Mouse (Mus musculus) regulatory T cell (primary cell): ENCODE data around the gene S1pr1.

ENCODE experiments used
- in situ Hi-C: fragments of 300-600 bp; cut with MboI, MseI; formaldehyde crosslinking; loops from one replicate; pipeline ENCODE4 v1.15.1; 2025; ENCODE audit warnings: high pct_unique_total_duplicates

The S1pr1 gene

DNA sequence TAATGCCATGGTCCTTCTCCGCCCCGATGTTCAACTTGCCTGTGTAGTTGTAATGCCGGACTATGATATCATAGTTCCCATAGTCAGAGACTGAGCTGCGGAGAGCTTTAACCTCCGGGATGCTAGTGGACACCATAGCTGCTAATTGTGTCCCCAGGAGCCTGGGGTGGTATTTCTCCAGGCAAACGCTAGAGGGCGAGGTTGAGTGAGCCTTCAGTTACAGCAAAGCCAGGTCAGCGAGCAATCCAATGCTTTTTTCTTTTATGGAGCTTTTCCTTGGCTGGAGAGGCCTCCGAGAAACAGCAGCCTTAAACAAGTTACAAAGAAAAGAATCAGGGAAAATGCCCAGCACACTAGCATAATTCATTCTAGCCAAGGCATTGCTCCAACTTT, 2.1 kb downstream of the S1pr1 start:
- in situ Hi-C loops, result loop anchor here (5.0 kb wide), 3 partner anchors 51 to 174 kb away; partner anchors contain the start of gene Dph5

DNA sequence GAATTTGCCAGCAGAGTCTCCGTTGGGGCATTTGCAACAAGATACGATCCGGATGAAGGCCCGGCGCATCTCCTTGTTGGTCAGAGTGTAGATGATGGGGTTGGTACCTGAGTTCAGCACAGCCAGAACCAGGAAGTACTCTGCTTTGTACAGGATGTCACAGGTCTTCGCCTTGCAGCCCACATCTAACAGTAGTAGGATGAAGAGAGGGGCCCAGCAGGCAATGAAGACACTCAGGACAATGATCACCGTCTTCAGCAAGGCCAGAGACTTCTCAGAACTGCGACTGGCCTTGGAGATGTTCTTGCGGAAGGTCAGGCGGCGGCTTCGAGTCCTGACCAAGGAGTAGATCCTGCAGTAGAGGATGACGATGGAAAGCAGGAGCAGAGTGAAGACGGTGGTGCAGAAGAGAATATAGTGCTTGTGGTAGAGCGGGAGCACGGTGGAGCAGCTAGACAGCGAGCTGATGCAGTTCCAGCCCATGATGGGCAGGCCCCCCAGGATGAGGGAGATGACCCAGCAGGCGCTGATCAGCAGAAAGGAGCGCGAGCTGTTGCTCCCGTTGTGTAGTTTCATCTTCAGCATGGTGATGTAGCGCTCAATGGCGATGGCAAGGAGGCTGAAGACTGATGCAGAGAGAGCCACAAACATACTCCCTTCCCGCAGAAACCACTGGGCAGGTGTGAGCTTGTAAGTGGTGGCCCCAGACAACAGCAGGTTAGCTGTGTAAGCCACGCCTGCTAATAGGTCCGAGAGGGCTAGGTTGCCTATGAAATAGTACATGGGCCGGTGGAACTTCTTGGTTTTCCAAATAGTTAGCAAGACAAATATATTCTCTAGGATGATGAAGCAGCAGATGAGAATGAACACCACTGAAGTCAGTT, 2.7 kb downstream of the S1pr1 start:
- in situ Hi-C loops, result loop anchor here (5.0 kb wide), 3 partner anchors 50 to 175 kb away; partner anchors contain the start of gene Dph5

DNA sequence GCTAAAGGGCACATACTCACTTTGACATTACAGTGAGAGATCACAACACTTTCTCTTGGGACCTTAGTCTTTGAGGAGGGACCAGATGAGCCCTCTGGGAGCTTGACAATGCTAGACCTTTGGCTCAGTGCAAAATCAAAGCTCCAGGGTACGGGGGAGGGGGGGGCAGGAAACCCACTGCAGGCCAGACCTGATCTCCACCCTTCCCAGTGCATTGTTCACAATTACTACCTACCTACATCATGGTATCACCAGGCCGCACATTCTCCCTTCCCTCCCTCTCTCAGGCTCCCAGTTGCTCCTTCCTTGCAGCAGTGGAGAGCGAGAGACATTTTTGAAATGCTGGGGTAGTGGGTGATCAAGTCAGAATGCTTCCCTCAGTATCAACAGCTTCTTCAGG, 3.5 kb downstream of the S1pr1 start:
- in situ Hi-C loops, result loop anchor here (5.0 kb wide), 3 partner anchors 49 to 176 kb away; partner anchors contain the start of gene Dph5

DNA sequence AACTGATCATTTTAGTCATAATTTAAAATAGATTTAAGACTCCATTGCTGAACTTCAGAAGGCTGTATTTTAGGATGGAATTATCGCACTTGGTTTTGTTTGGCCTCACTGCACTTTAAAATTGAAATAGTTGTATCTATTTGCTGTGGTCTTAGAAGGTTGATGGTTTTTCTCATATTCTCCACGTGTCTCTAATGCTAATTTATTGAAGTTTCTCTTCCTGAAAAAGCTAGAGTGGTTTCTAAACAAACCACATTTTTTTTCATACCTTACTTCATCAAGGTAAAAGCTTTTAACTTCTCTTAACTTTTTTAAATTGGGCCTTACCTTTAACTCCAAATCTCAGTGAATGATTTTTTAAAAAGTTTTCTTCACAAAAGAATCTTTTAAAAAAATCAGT, 4.8 kb downstream of the S1pr1 start:
- in situ Hi-C loops, result loop anchor here (5.0 kb wide), 3 partner anchors 48 to 177 kb away; partner anchors contain the start of gene Dph5

DNA sequence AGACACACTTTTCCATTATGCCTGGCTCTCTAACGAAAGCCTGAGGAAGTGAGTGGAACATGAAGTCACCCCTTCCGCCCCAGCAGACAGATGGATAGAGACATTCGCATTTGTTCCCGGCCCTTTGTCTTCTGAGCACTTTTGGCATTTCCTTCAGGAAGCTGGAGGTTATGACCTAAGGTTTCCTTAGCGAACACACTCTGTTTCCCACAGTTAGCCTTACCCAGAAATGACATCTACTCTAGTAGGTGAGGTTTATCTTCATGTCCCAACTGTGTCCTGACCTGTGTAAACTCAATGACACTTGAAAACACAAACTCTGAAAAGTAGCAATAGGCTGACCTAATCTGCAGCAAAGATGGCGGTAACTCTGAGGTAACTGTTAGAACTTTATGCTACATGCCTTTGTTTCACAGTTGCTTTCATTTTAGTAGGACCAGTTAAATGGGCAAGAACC, 5.7 kb downstream of the S1pr1 start:
- in situ Hi-C loops, result no loop called here

DNA sequence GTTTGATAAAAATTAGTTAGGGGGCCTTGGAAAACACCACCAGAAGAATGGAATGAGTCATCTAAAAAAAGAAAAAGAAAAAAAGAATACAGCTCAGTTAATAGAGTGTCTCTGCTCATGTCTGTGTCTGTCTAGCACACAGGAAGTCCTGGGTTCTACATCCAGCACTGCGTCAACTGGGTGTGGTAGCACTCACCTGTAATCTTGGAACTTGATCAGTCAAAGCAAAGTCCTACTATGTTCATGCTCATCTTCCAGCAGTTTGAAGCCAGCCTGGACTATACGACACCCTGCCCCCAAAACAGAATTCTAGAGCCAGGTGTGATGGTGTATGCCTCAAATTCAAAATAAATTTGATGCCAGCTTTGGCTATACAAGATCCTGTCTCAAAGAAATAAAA, 8.1 kb downstream of the S1pr1 start:
- in situ Hi-C loops, result no loop called here

DNA sequence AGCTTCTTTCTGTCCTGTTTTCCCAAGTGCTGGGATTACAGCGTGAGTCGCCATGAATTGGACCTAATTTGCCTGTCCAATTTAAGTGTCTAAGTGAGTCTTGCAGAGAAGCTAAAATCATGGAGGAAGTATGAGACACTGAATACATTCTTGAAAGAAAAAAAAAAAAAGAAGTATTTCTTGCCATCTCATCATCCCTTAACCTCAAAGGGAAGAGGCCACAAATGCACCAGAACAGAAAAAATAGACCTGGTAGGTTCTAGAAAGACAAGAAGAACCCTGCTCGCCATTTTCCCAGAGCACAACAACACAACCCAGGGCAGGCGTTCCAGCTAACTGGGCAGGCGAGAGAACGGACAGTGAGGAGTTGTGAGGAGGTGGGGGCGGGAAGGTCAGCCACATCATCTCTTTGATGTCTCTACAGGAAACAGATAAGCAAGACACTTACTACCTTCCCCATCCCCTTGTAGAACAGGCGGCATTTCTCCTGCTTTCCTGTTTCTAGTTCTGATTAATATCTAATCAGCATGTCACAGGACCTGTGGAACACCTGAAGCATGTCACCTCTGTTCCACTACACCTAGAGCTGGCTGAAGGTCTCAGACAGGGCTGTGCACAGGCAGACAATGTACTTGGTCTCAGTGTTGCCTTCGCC, 10.5 kb downstream of the S1pr1 start:
- in situ Hi-C loops, result no loop called here

DNA sequence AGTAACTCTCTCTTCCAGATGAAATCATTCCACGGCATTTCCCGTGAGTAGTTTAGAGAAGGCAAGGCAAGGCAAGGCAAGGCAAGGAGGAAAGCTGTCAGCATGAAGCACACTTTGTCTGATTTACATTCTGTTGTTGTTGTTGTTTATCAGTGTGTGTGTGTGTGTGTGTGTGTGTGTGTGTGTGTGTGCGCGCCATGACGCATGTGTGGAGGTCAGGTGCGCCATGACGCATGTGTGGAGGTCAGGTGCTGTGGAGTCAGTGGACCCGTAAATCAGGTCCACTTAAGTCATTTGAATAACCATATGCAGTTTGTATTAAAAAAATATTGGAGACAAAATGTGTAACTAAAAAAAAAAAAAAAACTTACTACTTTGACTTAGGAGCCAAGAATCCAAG, 11.2 kb downstream of the S1pr1 start:
- in situ Hi-C loops, result no loop called here

DNA sequence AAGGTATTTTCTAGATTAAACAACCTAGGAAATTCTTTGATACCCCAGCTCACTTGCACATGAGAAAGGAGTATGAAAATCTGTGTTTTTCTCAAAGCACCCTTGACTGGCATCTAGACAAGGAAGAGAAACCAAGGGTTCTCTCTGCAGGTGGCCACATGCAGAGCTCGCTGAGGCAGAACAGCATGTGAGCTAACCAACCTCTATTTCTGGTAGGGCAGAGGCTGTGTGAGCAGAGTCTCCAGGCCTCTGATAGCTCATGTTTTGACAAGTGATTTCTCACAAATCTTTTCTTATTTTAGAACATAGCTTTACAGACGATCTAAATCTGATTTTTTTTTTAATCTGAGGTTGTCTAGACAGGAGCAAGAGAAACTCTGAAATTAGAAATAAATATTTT, 12.8 kb downstream of the S1pr1 start:
- in situ Hi-C loops, result no loop called here

DNA sequence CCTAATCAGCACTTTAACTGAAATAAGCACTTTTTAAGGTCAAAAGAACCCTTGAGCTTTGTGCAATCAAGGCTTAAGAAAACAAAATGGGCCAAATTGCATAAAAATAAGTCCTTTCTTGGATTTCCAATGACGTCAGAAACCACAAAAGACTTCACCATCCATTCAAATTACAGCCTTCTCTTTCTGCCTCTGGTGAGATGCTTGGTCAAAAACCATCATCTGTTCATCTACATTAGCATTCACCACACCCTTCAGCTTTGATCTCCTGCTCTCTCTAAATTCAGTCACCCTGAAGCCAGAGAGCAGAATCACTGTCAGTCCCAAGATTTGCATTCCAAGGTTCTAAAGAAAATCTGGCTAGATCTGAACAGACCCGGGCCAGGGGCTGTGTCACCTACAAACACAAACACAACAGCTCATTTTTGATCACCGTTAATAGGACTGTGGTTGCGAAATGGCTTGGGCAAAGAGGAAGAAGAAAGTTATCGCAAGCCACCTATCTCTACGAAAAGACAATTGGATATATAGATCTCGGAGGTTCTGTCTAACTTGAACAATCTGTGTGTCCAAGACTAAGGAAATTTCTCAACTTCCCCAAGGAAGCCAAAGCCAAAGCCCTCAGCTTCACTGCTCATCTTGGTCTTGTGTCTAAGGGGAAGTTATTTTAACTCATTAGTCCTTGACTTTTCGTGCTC, 19.5 kb downstream of the S1pr1 start:
- in situ Hi-C loops, result no loop called here

DNA sequence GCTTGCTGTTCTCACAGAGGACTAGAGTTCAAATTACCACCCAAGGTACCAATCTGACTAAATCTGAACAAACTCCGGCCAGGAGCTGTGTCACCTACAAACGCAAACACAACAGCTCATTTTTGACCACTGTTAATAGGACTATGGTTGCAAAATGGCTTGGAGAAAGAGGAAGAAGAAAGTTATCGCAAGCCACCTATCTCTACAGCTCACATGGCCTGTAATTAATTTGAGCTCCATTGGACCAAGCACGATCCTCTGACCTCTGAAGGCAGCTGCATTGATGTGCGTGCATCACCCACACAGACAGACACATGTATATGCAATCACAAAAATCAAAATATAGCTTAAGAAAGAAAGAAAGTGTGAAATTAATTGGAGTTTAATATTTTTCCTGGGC, 20.7 kb downstream of the S1pr1 start:
- in situ Hi-C loops, result no loop called here

DNA sequence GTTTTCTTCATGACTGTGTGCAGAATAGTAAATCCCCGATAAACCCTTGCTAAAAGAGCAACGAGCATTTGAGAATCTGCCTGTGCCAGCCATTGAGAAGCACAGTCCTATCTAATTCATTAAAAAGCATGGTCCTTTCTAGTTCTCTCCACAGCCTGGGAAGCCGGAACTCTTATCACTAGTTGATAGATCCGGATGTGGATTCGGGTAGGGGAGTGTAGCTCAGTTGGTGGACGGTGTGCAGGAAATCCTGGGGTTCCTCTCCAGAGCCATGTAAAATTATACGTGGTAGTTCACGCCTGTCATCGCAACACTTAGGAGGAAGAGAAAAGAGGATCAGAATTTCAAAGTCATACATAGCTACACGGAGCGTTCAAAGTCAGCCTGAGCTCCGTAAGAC, 21.5 kb downstream of the S1pr1 start:
- in situ Hi-C loops, result no loop called here

DNA sequence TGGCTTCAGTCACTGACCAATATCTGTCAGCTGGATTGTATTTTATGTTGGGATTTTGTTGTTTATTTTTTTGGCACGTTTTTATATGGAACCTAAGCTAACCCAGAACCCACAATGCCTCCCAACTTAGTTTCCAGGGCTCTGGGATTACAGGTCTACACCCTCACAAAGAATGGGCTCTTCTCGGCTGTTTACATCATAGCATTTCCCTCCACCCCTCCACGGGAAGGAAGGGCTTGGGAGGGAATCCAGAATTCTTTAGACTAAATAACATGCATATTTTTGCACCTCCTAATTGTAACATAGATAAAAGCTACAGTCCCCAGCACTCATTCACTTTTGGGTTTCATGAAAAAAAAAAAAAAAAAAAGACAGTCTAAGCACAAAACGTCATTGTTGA, 22.0 kb downstream of the S1pr1 start:
- in situ Hi-C loops, result no loop called here

DNA sequence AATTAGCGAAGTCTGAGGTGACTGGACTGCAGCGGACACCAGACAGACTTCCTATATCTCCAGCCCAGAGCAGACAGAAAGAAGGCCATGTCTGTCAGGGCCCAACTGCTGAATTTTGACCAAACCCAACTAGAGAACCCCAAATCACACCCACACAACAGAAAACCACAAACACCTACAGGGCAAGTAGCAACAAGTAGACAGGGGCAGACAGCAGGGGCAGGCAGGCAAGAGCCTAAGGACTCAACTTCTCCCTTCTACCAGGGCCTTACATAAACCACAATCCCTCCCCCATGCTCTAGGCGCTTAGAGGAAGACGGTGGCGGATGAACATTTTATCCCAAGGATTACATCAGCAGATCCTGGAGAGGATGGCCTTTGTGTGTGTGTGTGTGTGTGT, 22.5 kb downstream of the S1pr1 start:
- in situ Hi-C loops, result no loop called here

DNA sequence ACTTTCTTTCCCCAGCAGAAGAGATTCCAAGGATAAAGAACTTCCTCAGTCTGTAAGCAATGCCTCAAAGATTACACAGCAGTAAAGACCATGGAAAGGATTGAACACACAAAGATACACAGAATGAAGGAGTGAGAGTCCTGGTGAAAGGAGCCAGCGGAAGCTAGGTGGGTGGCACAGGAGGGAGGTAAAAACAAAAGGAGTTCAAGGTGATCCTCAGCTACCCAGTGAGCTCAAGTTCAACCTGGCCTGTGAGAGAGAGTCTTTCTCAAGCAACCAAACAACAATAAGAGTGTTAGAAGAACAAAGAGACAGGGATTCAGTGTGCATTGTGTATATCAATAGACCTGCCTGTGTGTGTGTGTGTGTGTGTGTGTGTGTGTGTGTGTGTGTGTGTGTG, 25.0 kb downstream of the S1pr1 start:
- in situ Hi-C loops, result no loop called here

DNA sequence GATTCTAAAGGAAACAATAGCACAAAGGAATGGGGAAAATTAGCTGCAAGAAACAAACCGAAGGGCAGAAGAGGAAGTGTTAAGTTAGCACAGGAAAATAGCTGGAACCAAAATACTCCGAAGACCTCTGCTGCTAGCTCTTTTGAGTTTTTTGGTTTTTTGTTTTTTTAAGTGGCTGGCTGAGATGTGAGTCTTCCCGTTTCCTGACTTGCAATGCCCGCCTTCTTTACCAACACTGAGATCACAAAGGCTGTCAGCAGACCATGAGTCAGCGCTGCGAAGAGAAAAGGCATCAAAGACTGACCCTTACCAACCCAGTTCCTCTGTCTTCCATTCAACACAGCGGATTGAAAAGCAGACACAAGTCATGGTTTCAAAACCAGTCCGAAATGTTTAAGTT, 25.5 kb downstream of the S1pr1 start:
- in situ Hi-C loops, result no loop called here

DNA sequence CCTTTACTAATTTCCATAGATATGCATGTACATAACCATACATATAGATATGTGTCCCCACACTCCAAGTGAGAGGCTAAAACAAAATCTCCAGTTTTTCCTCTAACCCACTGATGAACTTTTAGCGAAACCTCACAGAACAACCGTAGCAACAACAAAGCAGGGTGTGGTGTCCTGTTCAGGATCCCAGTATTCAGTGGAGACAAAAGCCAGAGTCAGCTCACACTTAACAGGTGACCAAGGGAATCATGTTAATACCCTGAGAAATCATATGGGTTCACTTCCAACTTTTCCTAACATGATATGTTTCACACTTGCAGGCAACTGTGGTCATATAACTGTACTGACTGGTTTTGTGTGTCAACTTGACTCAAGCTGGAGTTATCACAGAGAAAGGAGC, 27.1 kb downstream of the S1pr1 start:
- in situ Hi-C loops, result no loop called here

DNA sequence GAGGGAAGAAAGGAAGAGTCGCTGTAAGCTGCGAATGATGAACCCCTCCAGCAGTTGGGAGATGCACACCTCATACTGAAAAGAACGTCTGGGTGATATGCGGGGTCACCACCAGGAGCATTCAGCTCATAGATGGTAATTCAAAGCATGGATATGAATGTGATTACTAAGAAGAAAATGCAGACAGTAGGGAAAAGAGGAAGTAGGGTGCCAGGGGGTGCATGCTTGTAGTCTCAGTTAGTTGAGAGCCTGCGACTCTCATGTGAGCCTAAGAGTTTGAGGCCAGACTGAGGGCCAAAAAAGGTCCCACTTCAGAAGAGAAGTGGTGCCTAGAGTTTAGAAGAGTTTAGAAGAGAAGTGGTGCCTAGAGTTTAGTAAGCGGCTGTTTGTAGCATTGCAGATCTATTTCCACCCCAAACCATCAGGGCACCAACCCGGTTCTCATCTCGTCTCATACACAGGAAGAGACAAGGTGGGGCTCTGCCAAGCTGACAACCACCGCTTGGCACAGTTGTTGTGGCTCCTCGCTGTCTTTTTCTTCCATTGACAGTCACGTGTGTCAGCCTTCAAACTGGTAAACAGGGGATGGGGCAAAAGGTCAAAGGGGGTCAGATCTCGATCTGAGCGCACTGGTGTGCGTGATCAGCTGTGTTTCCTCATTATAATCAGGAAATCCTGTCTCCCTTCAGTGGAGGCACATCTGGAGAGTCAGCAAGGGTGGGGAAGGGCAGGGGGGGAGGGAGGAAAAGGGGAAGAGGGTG, 32.4 kb downstream of the S1pr1 start:
- in situ Hi-C loops, result no loop called here

DNA sequence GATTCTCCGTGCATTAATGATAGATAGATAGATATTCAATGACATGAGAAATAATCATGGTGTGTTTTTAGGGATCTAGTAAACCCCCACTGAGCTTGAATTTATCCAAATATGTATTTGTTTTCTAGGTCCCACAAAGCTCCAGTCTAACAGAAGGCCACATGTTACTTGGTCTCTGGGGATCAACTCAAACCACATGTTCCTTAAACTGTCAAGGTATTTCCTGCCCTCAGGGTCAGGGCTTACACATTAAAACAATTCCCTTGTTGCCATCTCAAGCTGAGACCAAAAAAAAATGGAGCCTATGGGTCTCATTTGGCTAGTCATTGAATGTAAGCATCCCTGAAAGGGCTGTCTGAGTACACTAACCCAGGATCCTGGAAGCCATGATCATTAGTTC, 33.7 kb downstream of the S1pr1 start:
- in situ Hi-C loops, result no loop called here

DNA sequence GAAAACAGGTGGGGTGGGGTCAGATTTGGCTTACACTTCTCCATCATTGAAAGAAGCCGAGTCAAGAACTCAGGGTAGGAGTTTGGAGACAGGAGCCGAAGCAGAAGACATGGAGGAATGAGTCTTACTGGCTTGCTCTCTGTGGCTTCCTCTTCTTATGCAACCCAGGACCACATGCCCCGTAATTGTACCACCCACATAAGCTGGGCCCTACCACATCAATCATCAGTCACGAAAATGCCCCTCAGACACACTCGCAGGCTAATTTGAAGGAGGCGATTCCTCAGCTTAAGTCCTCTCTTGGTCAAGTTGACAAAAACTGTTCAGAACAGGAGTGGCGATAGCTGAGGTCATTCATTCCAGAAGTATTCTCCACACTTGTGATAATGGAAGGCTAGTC, 35.9 kb downstream of the S1pr1 start:
- in situ Hi-C loops, result no loop called here
